Mouse (Mus musculus) cerebellum, postnatal 14 days (tissue): Measurements from ENCODE around the gene Cfap97.
A peak's percentile ranks its signal among the peaks of the same experiment; 100 is the strongest.

ENCODE experiments used
- DNase-seq, 2 experiments: peaks; one replicate each; pipeline ENCODE4 v3.0.0; 2021; ENCODE audit warnings: mixed read lengths in 2 of 2

The Cfap97 gene

DNA sequence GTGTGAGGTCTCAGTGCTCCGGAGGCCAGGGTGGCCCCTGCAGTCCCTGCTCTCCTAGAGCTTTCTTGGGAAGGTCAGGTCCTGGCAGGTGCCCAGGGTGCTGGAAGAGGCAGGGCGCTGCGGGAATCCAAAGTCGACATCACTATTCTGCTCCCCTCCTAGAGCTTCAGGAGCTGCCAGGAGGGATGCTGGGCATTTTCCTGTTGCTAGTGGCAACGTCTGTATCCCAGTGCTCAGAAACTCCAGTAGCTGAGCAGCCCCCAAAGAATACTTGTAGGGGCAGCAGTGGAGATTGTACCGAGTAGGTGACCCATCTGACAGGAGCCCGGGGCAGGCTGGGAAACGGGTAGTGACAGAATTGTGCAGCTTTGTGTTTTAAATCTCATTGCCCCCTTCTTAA lies 81.2 kb downstream of the Cfap97 start:
- DNase-seq = no peak

DNA sequence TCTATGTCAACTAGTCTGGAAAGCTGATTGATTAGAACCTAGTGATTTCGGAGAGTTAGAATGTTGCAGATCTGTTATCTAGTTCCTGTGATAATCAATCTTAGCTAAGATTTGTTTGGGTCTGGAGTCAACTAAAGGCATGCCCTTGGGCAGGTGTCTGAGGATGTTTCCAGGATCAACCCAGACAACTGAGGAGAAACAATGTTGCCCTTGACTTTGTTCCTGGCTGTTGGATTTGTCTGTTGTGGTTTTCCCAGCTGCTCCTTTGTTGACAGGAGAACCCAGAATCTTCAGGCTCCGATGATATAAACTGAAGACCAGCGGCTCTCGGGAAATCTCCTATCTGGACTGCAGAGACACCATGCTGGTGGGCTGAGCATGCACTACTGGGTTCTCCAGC lies 83.2 kb downstream of the Cfap97 start:
- no peak for DNase-seq

DNA sequence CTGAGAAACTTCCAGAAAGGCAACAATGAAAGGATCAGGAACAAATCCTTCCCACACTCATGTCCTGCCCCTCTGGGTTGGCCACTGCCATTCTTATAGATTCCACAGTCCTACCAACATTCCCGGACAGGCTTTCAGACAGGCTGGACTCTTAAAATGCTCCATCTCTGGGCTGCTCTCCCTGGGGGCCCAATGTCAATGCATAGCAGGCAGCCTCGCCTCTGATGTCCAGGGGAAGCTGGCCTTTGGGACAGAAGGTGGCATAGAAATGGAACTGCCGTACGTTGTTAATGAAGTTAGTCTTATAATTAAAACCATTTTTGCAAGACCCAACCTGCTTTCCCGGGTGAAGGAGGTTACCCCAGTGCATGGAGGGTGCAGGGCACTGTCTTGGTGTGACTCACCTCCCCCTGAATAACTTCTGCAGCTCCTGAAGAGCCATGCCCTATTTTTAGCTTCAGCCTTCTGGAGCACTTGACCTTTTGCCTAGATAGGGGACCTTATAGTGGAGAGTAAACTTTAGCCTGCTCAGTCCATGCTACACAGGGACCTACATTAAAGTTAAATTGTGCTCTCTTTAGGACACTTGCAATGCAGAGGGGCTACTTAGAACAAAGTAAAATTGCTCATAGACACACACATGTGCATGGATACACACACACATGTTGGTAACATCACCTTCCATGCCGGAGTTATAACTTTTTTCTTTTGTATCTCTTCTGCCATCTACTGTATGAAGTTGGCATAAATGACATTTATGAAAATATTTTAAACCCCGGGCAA lies 85.1 kb downstream of the Cfap97 start:
- DNase-seq = no peak

DNA sequence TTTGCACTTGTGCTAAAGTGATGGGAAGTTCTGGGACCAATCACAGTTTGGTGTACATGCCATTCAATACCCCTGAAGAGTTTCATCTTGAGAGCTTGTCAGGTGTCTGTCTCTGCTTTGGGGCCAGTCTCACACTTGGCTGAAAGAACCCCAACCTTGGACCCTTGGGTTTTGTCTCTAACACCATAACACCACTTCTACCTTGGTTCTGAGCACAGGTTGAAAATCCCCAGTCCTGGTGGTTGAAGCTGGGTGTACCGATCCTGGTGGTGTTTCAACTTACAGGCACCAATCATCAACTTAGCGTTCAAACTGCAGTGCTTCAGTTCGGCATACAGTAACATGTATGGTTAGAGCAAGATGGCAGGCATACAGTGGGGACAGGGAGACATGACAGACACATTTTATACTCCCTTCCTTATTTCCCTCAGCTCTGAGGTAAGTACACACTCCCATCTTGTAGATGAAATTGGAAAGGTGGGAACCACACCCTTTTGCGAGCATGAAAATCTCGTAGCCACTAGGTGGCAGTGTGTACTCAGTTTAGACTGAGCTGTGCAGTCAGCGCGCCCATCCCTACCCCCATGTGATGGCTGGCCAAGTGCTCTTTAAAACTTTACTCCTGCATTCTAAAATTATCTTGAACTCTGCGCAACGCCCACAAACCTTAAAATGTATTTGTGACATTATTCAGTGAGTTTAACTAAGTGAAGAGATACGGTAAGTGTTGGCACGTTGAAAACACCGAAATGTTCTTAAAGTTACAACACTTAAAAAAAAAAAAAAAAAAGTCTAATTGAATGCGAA lies 90.2 kb downstream of the Cfap97 start:
- peak; percentile 87 to 91 for DNase-seq

DNA sequence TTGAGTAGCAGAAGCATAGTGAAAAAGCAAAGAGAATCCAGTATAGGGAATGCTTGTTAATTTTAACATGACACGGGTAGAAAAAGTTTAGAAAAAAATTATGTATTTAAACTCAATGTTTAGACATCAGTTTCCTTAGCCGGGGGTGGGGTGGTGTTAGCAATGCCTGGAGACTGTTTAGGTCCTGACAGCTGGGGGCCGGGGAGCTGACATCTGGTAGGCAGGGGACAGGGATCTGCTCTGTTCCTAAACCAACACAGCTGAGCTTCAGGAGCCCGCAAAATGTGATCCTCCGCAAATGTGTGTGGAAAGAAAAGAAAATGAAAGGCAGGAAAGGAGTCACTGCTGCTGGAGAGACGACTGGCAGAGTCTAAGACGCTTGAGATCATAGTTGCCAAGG lies 91.4 kb downstream of the Cfap97 start:
- DNase-seq = no peak
